Mouse (Mus musculus) neural tube, embryonic 14.5 days (tissue): ENCODE results near the gene Fam214b. TPM values are rescaled to one million over a fixed set of nuclear protein-coding genes. Genes with fewer than 3 reads are reported as not detected.

Experiments
- ATAC-seq: fragments of 200-750 bp; cut with Nextera tagmentation; 2 replicates; pipeline ENCODE4 v1.8.0; 2017; ENCODE audit warnings: low read depth, mild to moderate bottlenecking, moderate TSS enrichment, moderate library complexity
- H3K27ac ChIP-seq: fragments of 300-500 bp; sonication (generic); 2 replicates; pipeline ENCODE4 v1.5.1; 2014; ENCODE audit warnings: low read depth, mild to moderate bottlenecking, control low read depth, low read length, moderate library complexity, mixed read lengths
- H3K27me3 ChIP-seq: fragments of 300-500 bp; sonication (generic); 2 replicates; pipeline ENCODE4 v1.6.1; 2014; ENCODE audit warnings: low read length; ENCODE audit not compliant: control insufficient read depth, insufficient read depth
- H3K36me3 ChIP-seq: fragments of 300-500 bp; sonication (generic); 2 replicates; pipeline ENCODE4 v1.6.1; 2014; ENCODE audit warnings: low read length, mixed read lengths; ENCODE audit not compliant: control insufficient read depth, insufficient read depth
- H3K4me1 ChIP-seq: fragments of 300-500 bp; sonication (generic); 2 replicates; pipeline ENCODE4 v1.6.1; 2014; ENCODE audit warnings: low read length; ENCODE audit not compliant: control insufficient read depth, insufficient read depth
- H3K4me2 ChIP-seq: fragments of 300-500 bp; sonication (generic); 2 replicates; pipeline ENCODE4 v1.6.1; 2014; ENCODE audit warnings: mild to moderate bottlenecking, low read depth, low read length, control low read depth
- H3K4me3 ChIP-seq: fragments of 300-500 bp; sonication (generic); 2 replicates; pipeline ENCODE4 v1.5.1; 2014; ENCODE audit warnings: low read depth, low read length, control low read depth, mixed read lengths
- H3K9ac ChIP-seq: fragments of 300-500 bp; sonication (generic); replicated peaks from 2 replicates; pipeline ENCODE4 v1.6.1; 2014; ENCODE audit warnings: low read depth, mild to moderate bottlenecking, control low read depth, low read length, mixed read lengths
- H3K9me3 ChIP-seq: fragments of 300-500 bp; sonication (generic); 2 replicates; pipeline ENCODE4 v1.6.1; 2016; ENCODE audit warnings: low read length; ENCODE audit not compliant: control insufficient read depth
- WGBS: fragments of 180-500 bp; shearing (Covaris S2); extraction: QIAGEN DNeasy Blood & Tissue Kit; methylation state at CpG from one replicate; pipeline ENCODE4 v1.1.7; 2014; 5-methylcytosine and 5-hydroxymethylcytosine counted together
- polyA plus RNA-seq: library from polyadenylated mRNA; unstranded; fragments of >200 nt; fragmentation: Nextera tagmentation; extraction: Ambion mirVana; gene quantifications from 2 replicates; pipeline ENCODE4 v1.2.1, GENCODE M21; 2014

The Fam214b gene
- polyA plus RNA-seq, 1 experiment from 2014 or later = 25.2 TPM

GRCm38 (mm10) chr4:43033481-43033880 is 12.5 kb downstream of the Fam214b start:
- ATAC-seq = no peak
- 82% methylated on average over 14 of the region's 14 CpGs for WGBS
- Histone ChIP-seq H3K9me3 (no peaks in the 10 kb centered on the region), H3K4me2 (no peak overlapping the region), H3K9ac (no peak overlapping the region), H3K4me1 (peaks cover 10% of the 10 kb centered on the region), H3K4me3 (no peak overlapping the region), H3K36me3 (peaks cover 33% of the 10 kb centered on the region), H3K27ac (no peak overlapping the region), H3K27me3 (no peaks in the 10 kb centered on the region)

- no peak overlapping the region for H3K27ac ChIP-seq
- 100% methylated on average over 1 of the region's 1 CpGs for WGBS
- H3K9ac ChIP-seq = no peak overlapping the region
- H3K4me1 ChIP-seq = peaks cover 6% of the 10 kb centered on the region
- H3K36me3 ChIP-seq = peaks cover 33% of the 10 kb centered on the region
- no peak for ATAC-seq
- no peak overlapping the region for H3K4me3 ChIP-seq
- no peaks in the 10 kb centered on the region for H3K27me3 ChIP-seq
- H3K9me3 ChIP-seq = no peaks in the 10 kb centered on the region
- H3K4me2 ChIP-seq = no peak overlapping the region
Measured at GRCm38 (mm10) chr4:43032501-43032900, 13.5 kb downstream of the Fam214b start.

- Histone ChIP-seq H3K27me3 (no peaks in the 10 kb centered on the region), H3K9me3 (no peaks in the 10 kb centered on the region), H3K4me2 (peak within 1 kb of the TSS; percentile 87), H3K36me3 (peaks cover 35% of the 10 kb centered on the region), H3K4me3 (peak within 1 kb of the TSS; percentile 68), H3K27ac (peak within 1 kb of the TSS; percentile 88), H3K4me1 (peaks cover 6% of the 10 kb centered on the region), H3K9ac (peak within 1 kb of the TSS; percentile 88)
- under 1% methylated on average over 38 of the region's 38 CpGs for WGBS
- ATAC-seq = peak; percentile 97
Measured at GRCm38 (mm10) chr4:43031237-43031995, 14.6 kb downstream of the Fam214b start, which contains the start of gene Stoml2. Gene Stoml2 (minus strand): TSS chr4:43031710.

GRCm38 (mm10) chr4:43030780-43031230 is 15.2 kb downstream of the Fam214b start:
- no peaks in the 10 kb centered on the region for H3K9me3 ChIP-seq
- ATAC-seq = peak; percentile 62; the same call in 1 of the 2 replicates
- H3K4me1 ChIP-seq = peaks cover 6% of the 10 kb centered on the region
- under 1% methylated on average over 28 of the region's 28 CpGs for WGBS
- H3K27ac ChIP-seq = peak overlapping the region; percentile 88
- H3K27me3 ChIP-seq = no peaks in the 10 kb centered on the region
- peak overlapping the region; percentile 87 for H3K4me2 ChIP-seq
- peak overlapping the region; percentile 68 for H3K4me3 ChIP-seq
- peaks cover 28% of the 10 kb centered on the region for H3K36me3 ChIP-seq
- peak overlapping the region; percentile 88 for H3K9ac ChIP-seq

GRCm38 (mm10) chr4:43030352-43030751 is 15.7 kb downstream of the Fam214b start:
- WGBS = 72% methylated on average over 9 of the region's 9 CpGs
- Histone ChIP-seq H3K36me3 (peaks cover 27% of the 10 kb centered on the region), H3K27ac (peak overlapping the region; percentile 88; the same call in 1 of the 2 replicates), H3K4me3 (peak overlapping the region; percentile 68), H3K4me2 (peak overlapping the region; percentile 87), H3K9ac (peak overlapping the region; percentile 88), H3K9me3 (no peaks in the 10 kb centered on the region), H3K4me1 (peaks cover 6% of the 10 kb centered on the region), H3K27me3 (no peaks in the 10 kb centered on the region)
- ATAC-seq = no peak

GRCm38 (mm10) chr4:43029749-43030148 is 16.3 kb downstream of the Fam214b start:
- Histone ChIP-seq H3K4me2 (no peak overlapping the region), H3K27me3 (no peaks in the 10 kb centered on the region), H3K9me3 (no peaks in the 10 kb centered on the region), H3K4me3 (no peak overlapping the region), H3K36me3 (peaks cover 27% of the 10 kb centered on the region), H3K27ac (no peak overlapping the region), H3K9ac (no peak overlapping the region), H3K4me1 (peaks cover 9% of the 10 kb centered on the region)
- ATAC-seq = no peak
- 93% methylated on average over 9 of the region's 9 CpGs for WGBS

- Histone ChIP-seq H3K4me3 (no peak overlapping the region), H3K36me3 (peaks cover 26% of the 10 kb centered on the region), H3K4me1 (peaks cover 15% of the 10 kb centered on the region), H3K27ac (no peak overlapping the region), H3K9me3 (no peaks in the 10 kb centered on the region), H3K4me2 (no peak overlapping the region), H3K9ac (no peak overlapping the region), H3K27me3 (no peaks in the 10 kb centered on the region)
- no peak for ATAC-seq
- WGBS = 94% methylated on average over 7 of the region's 7 CpGs
Measured at GRCm38 (mm10) chr4:43029121-43029520, 16.9 kb downstream of the Fam214b start.

GRCm38 (mm10) chr4:43025084-43025960 is 20.7 kb downstream of the Fam214b start, which contains the start of gene Pigo:
Gene Pigo (minus strand): TSS chr4:43025819.
- no peaks in the 10 kb centered on the region for H3K27me3 ChIP-seq
- 8% methylated on average over 42 of the region's 42 CpGs for WGBS
- H3K4me3 ChIP-seq = peak within 1 kb of the TSS; percentile 58
- peak; percentile 91 for ATAC-seq
- H3K9ac ChIP-seq = peak within 1 kb of the TSS; percentile 62
- peak within 1 kb of the TSS; percentile 91 for H3K27ac ChIP-seq
- H3K36me3 ChIP-seq = peaks cover 30% of the 10 kb centered on the region
- peak within 1 kb of the TSS; percentile 73 for H3K4me2 ChIP-seq
- no peaks in the 10 kb centered on the region for H3K9me3 ChIP-seq
- peaks cover 14% of the 10 kb centered on the region for H3K4me1 ChIP-seq
